Mouse (Mus musculus) ES-E14 (cell line): ENCODE measurements at regions not wholly inside any gene's neighbourhood (a gene's known extent, or its start where the extent isn't known, plus 50 kb on each side); places are given as distances from the start of the nearest gene placed in this dataset.

Source experiments
- DNase-seq: peaks from one replicate; pipeline ENCODE4 v3.0.0-alpha.2; 2013; ENCODE audit warnings: low read depth, low spot score
- H3K27ac ChIP-seq: 2 replicates; pipeline ENCODE4 v1.5.1; 2012; ENCODE audit warnings: low read depth, mild to moderate bottlenecking, low read length, moderate library complexity, mixed read lengths; ENCODE audit not compliant: poor library complexity, insufficient read depth, severe bottlenecking
- H3K36me3 ChIP-seq: 2 replicates; pipeline ENCODE4 v1.6.1; 2012; ENCODE audit warnings: mild to moderate bottlenecking, low read length, moderate library complexity, mixed read lengths; ENCODE audit not compliant: control insufficient read depth, poor library complexity, insufficient read depth, severe bottlenecking
- H3K4me1 ChIP-seq, 2 experiments: fragments of 150-350 bp in 1 of 2; sonication (generic) in 1 of 2; 2 replicates each; pipeline ENCODE4 v1.6.1; 2012; ENCODE audit warnings: low read length in 2 of 2, mild to moderate bottlenecking in 1 of 2, mixed read lengths in 1 of 2; ENCODE audit not compliant: control insufficient read depth in 2 of 2, insufficient read depth in 2 of 2, poor library complexity in 1 of 2
- H3K4me3 ChIP-seq, 2 experiments: fragments of 150-350 bp in 1 of 2; sonication (generic) in 1 of 2; 2 replicates each; pipeline ENCODE4 v1.5.1; 2012; ENCODE audit warnings: low read length in 2 of 2, low read depth in 1 of 2, mild to moderate bottlenecking in 1 of 2, mixed read lengths in 1 of 2; ENCODE audit not compliant: insufficient read depth in 1 of 2, poor library complexity in 1 of 2, severe bottlenecking in 1 of 2
- H3K9ac ChIP-seq: 2 replicates; pipeline ENCODE4 v1.6.1; 2012; ENCODE audit warnings: low read depth, mild to moderate bottlenecking, low read length, mixed read lengths; ENCODE audit not compliant: poor library complexity, insufficient read depth, severe bottlenecking
- H3K9me3 ChIP-seq: fragments of 150-350 bp; sonication (generic); 2 replicates; pipeline ENCODE4 v1.6.1; 2012; ENCODE audit warnings: low read depth, mild to moderate bottlenecking, low read length; ENCODE audit not compliant: control insufficient read depth, insufficient read depth
- CHD2 ChIP-seq: IDR thresholded peaks from 2 replicates; pipeline ENCODE4 v1.6.1; 2014; ENCODE audit warnings: mild to moderate bottlenecking, low read depth, low read length, inconsistent platforms
- HCFC1 ChIP-seq: IDR thresholded peaks from 2 replicates; pipeline ENCODE4 v1.6.1; 2012; ENCODE audit warnings: low read length, inconsistent platforms, borderline replicate concordance; ENCODE audit not compliant: insufficient read depth
- MAFK ChIP-seq: IDR thresholded peaks from 2 replicates; pipeline ENCODE4 v1.6.1; 2014; ENCODE audit warnings: mild to moderate bottlenecking, low read depth, low read length, inconsistent platforms; ENCODE audit not compliant: insufficient read depth
- ZC3H11A ChIP-seq: IDR thresholded peaks from 2 replicates; pipeline ENCODE4 v1.6.1; 2012; ENCODE audit warnings: low read depth, mild to moderate bottlenecking, inconsistent platforms, low read length, borderline replicate concordance
- ZNF384 ChIP-seq: IDR thresholded peaks from 2 replicates; pipeline ENCODE4 v1.6.1; 2012; ENCODE audit warnings: low read depth, low read length, inconsistent platforms
- in situ Hi-C, 2 experiments: fragments of 600-800 bp; cut with MboI; formaldehyde crosslinking; loops; one replicate each; pipeline ENCODE4 v1.15.1; 2025; ENCODE audit warnings: low sequenced_read_pairs in 2 of 2, inconsistent platforms in 1 of 2; ENCODE audit not compliant: unreplicated experiment in 2 of 2

DNA sequence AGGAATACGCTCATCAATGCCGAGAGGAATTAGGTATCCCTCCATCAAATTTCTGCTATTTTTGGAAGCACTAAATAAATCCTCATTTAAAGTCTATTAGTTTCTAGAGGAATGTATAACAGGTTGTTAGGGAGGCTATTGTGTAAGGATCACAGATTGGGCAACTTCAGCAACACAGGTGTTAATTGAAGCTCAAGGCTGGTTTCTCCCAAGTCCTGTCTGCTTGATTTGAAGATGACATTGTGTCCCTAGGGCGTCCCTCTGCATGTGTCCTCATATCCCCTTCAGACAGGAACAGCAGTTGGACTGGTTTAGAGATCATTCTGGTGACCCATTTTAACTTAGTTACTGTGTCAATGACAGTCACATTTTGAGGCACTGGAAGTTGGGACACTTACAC is 281.5 kb downstream of the Gm5447 start:
- TF ChIP-seq HCFC1 (no peak), CHD2 (no peak), ZNF384 (no peak), MAFK (no peak), ZC3H11A (no peak)
- Histone ChIP-seq H3K4me1 (no peaks in the 10 kb centered on the region; a peak in 1 of 4 replicates), H3K27ac (no peak overlapping the region), H3K9me3 (no peaks in the 10 kb centered on the region), H3K4me3 (no peak overlapping the region), H3K36me3 (no peaks in the 10 kb centered on the region), H3K9ac (no peak overlapping the region)
- no peak for DNase-seq
- in situ Hi-C loops: no loop called here

DNA sequence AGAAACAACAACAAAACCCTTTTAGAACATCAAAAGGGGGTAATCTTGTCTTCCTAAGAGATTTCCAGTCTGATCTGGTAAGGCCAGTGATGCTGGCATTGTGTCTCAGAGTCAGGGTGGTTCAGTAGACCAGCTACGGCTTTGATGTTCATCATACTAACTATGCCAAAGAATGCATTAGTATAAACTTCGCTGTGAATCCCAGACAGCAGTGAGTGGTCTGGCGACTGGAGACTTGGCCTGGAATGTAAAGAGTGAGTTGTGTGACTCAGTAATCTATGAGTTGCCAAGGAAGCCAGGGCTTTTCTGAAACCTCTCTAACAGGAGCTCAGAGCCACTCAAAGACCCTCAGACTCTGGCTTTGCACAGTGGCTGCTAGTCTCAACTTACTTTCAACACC is 288.1 kb upstream of the Foxq1 start:
- TF ChIP-seq CHD2 (no peak), ZNF384 (no peak), MAFK (no peak), HCFC1 (no peak), ZC3H11A (no peak)
- no peak overlapping the region for H3K9ac ChIP-seq
- no peaks in the 10 kb centered on the region for H3K9me3 ChIP-seq
- in situ Hi-C loops: no loop called here
- no peak overlapping the region for H3K27ac ChIP-seq
- H3K4me1 ChIP-seq: no peaks in the 10 kb centered on the region
- H3K36me3 ChIP-seq: no peaks in the 10 kb centered on the region
- H3K4me3 ChIP-seq: no peak overlapping the region
- DNase-seq: no peak

DNA sequence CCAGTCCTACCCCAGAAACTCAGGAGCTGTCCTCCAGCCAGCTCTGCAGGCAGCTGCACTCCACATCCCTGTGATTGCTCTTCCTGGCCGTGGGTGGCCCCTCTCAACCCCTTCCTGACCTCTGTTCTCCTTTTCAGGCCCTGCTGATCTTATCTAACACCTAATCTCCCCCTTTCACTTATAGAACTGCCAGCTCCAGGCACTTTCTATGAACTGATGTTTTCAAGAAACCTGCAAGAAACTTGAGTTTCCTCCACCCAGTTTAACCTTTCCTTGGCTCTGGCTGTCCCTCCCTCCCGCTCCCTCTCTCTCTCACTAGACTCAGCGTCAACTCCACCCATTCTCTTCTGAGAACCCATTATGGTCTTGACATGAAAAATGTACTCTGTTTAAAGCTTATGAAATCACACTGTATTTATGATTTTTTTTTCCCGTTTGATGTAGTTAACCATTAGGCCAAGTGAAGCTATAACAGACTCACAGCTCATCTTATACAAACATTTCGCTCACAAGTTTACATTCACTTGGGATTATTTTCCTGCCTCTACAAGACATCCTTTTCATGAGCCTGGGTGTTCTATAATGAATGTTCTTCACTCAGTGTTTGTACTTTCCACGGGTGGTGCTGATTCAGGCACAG is 279.8 kb upstream of the Foxq1 start:
- Histone ChIP-seq H3K9me3 (no peaks in the 10 kb centered on the region), H3K4me3 (no peak overlapping the region), H3K9ac (no peak overlapping the region), H3K4me1 (no peaks in the 10 kb centered on the region), H3K36me3 (no peaks in the 10 kb centered on the region), H3K27ac (no peak overlapping the region)
- TF ChIP-seq ZNF384: no peak
- no peak for TF ChIP-seq HCFC1
- no peak for TF ChIP-seq CHD2
- no peak for TF ChIP-seq MAFK
- TF ChIP-seq ZC3H11A: no peak
- no peak for DNase-seq
- in situ Hi-C loops: no loop called here

DNA sequence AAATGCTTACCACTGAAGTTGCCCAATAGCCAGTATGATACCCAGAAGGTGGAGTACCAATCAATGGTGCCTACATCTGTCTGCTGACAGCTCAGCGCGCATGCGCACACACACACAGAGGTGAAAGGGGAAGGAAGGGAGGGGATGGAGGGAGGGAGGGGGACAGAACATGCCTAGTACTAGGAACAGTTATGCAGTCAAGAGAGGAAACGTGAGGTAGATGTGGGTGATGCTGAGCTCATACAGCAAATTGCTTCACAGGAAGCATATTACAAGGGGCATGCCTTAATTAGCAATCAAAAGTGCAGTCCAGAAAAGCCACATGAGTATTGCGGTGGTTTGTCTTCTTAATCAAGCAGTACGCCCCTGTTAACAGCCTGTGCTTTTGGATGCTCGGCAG is 265.3 kb upstream of the Foxq1 start:
- Histone ChIP-seq H3K36me3 (no peaks in the 10 kb centered on the region), H3K27ac (no peak overlapping the region), H3K4me1 (no peaks in the 10 kb centered on the region), H3K4me3 (no peak overlapping the region), H3K9ac (no peak overlapping the region), H3K9me3 (no peaks in the 10 kb centered on the region)
- DNase-seq: no peak
- no peak for TF ChIP-seq ZC3H11A
- no peak for TF ChIP-seq HCFC1
- no peak for TF ChIP-seq MAFK
- no peak for TF ChIP-seq ZNF384
- no peak for TF ChIP-seq CHD2
- in situ Hi-C loops: no loop called here
